Mouse (Mus musculus): ENCODE data around the gene Cfap61.

DNA sequence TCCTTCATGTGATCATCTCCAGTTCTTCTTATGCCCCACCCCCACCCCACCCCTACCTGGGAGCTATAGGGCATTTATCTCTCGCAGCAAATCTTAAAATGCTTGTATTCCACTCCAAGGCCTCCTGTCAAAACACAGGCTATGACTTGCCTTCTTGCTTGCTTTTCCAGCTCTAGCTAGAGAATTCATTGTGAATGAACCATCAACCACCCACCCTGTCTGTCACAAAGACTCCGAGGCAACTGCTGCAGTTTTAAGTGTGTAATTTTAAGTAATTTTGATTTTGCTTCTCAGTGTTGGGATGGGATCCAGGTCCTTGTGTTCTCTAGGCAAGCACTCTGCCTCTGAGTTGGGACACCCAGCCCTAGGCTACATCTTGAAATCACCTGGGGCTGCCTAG, 44.0 kb upstream of the Cfap61 start:
- TF ChIP-seq GATA1 (IDR thresholded peaks at IDR 0.05; ENCODE audit: borderline replicate concordance, low read length) = no peak
- no peak for TF ChIP-seq FLI1 (IDR thresholded peaks at IDR 0.05; ENCODE audit: low read length)
